Mouse (Mus musculus) right cerebral cortex, postnatal 4 days (tissue): ENCODE data around the gene Map3k11.

Source experiments
- DNase-seq: peaks from one replicate; pipeline ENCODE4 v3.0.0-alpha.2; 2022

Gene Map3k11

DNA sequence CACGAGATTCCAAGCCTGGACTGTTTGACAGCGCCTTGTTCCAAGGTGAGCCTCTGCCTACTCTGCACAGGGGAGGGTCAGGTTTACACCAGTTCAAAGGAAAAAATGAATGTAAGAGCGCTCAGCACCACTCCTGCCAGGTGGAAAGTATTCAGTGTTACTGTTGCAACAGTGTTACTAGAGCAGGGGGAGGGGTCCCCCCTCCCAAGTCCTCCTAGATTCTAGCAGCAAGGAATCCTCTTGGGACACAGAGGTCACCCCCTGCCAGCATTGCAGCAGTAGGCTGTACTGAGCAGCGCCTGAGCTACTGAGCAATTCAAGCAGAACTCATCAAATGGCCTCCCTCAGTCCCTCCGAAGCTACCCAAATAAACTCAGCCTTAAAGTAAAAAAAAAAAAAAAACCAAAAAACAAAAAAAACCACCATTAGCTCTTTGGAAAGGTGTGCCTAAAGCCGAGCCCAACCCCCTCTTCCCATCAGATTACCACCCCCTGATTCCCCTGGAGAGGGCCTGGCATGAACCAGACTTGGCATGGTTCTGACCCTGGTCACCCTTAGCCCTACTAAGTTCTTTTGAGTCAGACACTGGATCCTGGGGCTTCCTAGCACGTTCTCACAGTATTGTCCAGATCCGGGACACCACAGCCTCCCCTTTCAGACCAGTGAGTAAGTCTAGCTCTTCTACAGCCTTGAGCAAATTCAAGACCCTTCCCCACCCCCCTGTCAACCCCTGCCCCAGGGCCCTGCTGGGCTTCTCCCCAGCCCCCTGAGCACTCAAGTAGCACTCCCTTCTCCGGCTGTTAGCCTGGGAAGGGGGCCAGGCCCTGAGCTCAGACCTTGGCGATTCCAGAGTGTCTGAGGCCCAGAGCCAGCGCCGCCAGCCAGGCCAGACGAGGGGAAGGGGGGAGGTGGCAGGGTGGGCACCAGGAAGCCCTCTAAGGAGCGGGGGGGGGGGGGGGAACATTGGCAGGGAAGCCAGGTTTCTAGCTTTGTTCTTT lies 52.1 kb downstream of the Map3k11 start, which contains the start of gene Ltbp3:
TSS of gene Ltbp3 (plus strand) at position 585 of the 998 bp plus-strand sequence.
- DNase-seq: peak; percentile 71

DNA sequence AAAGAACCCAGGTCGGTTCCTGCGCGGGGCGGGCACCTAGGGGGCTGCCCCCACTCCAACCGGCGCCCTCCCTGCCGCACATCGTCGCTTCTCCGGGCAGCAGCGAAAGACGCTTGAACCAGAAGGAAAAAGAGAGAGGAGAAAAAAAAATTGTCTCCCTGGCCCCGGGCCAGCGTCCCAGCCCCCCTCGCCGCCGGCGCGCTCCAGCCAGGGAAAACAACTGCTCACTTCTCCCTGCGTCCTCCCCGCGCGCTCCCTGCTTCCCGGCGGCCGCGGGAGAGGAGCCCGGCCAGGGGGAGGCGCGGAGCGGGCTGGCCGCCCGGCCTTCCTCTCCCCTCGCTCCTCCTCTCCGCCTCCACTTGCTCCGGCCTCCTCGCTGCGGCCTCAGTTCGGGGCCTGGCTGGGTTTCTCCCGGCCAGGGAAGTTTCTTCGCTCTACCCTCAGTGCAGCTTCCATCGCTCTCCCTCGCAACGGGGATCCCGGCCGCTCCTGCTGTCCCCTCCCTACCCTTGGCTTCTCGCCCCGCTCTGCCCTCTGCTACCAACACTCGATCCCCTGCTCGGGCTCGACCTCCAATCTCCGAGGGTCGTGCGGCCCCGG lies 53.2 kb downstream of the Map3k11 start:
- peak; percentile 77 for DNase-seq

DNA sequence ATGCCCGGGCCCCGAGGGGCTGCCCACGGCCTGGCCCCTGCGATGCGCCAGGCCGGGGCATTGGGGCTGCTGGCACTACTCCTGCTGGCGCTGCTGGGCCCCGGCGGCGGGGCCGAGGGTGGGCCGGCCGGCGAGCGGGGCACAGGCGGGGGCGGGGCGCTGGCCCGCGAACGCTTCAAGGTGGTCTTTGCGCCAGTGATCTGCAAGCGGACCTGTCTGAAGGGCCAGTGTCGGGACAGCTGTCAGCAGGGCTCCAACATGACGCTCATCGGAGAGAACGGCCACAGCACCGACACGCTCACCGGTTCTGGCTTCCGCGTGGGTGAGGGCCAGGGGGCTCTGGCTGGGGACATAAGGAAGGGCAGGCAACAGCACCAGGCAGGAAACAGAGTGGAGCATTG lies 53.7 kb downstream of the Map3k11 start:
- DNase-seq: no peak

DNA sequence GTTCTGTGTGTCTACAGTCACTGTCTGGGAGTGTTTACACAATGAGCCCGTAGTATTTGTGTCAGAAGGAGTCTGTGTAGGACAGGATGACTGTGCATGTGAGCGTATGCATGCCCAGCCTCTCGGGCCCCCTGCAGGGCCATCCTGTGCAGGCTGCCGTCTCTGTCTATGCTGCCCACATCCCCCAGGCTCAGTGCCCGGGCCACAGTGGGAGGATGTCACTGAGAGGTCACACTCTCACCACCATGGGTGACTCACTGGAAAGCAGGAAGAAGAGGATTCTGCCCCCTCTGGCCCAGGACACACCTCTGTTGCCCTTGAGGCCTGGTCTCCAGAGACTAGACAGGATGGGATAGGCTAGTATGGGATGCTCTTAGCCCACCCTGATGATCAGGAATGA lies 55.0 kb downstream of the Map3k11 start:
- DNase-seq: no peak

DNA sequence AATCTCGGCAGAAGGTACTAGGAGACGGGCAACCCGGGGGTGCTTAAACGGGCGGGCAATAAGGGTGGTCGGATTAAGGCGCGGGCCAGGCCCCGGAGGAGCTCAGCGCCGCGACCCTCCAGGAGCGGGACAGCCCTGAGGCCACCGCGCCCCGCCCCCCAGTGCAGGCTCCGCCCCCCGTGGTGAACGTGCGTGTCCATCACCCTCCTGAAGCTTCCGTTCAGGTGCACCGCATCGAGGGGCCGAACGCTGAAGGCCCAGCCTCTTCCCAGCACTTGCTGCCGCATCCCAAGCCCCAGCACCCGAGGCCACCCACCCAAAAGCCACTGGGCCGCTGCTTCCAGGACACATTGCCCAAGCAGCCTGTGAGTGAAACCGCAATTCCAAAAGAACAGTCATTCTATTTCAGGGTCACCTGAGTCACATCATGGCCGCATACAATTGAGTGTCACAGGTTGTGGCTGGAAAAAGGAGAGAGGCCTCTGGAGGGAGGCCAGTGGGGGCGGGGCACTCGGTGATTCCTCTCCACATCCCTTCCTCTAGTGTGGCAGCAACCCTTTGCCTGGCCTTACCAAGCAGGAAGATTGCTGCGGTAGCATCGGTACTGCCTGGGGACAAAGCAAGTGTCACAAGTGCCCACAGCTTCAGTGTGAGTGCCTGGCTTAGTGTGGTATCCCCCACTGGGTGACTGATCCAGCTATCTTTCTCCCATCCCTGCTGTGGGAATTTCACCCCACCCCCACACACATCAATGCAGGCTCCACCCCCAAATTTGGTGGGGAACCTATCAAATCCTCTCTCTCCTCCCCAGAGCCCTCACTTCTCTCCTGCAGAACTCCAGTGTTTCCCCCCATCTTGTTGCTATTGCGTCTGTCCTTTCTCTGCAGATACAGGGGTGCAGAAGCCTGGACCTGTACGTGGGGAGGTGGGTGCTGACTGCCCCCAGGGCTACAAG lies 57.5 kb downstream of the Map3k11 start:
- DNase-seq: no peak

DNA sequence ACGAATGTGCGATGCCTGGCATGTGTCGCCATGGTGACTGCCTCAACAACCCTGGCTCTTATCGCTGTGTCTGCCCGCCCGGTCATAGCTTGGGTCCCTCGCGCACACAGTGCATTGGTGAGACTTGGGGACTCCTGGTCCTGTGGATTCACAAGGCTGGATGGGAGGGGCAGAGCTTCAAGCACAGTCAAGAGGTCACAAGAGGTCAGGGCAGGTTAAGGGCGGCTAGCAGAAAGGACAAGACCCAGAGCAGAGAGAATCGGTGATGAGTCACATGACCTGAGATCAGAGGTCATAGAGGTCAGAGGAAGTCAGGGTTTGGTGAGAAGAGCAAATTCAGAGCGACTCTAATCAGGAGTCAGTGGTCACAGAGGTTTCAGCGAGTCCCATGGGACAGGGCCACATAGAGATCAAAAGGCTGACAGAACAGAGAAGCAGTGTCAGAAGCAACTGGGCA lies 58.4 kb downstream of the Map3k11 start:
- no peak for DNase-seq

DNA sequence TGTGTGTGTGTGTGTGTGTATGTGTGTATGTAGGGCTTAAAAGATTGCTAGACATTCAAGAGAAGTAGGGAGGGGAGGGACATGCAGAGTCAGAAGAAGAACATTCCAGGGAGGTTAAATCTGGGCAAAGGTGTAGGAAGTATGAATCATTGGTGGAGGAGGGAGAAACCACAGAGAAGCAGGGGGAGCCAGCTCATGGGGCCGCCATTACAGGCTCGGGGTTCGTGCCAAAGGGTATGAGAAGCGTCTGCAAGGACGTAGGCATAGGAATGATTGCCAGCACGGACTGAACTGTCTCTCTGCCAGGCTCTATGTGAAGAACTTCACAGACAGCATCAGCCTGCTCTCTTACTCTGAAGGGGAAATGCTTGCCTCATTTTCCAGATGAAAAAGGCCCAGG lies 60.9 kb downstream of the Map3k11 start:
- no peak for DNase-seq

DNA sequence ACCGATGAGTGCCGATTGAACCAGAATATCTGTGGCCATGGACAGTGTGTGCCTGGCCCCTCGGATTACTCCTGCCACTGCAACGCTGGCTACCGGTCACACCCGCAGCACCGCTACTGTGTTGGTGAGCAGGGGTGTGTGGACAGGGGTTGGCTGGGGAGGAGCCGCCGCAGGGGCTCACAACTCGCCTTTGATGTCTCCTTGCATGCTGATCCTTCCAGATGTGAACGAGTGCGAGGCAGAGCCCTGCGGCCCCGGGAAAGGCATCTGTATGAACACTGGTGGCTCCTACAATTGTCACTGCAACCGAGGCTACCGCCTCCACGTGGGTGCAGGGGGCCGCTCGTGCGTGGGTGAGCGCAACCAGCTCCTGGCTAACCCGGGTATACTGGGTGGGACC lies 62.4 kb downstream of the Map3k11 start:
- no peak for DNase-seq

DNA sequence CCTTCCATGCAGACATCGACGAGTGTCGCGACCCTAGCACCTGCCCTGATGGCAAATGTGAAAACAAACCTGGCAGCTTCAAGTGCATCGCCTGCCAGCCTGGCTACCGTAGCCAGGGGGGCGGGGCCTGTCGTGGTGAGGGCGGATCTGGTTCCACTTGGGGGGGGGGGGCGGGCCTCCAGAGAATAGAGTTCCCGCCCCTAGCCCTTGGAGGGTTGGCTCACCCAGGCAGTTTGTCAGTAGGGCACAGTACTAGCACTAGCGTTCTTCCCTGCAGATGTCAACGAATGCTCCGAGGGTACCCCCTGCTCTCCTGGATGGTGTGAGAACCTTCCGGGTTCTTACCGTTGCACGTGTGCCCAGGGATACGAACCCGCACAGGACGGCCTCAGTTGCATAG lies 63.2 kb downstream of the Map3k11 start:
- no peak for DNase-seq
